Mouse (Mus musculus) heart, postnatal 25 days (tissue): ENCODE measurements around the gene Blm. TPM values are rescaled to one million over a fixed set of nuclear protein-coding genes. Genes with fewer than 3 reads are reported as not detected.

Experiments
- DNase-seq: peaks from one replicate; pipeline ENCODE4 v3.0.0; 2022; ENCODE audit warnings: low spot score
- intact Hi-C: fragments of 180-260 bp; cut with DNase I; formaldehyde crosslinking; loops from one replicate; pipeline ENCODE4 v1.15.1; 2025
- total RNA-seq, 2 experiments: library from RNA; stranded (reverse); gene quantifications; 2 replicates each; pipeline ENCODE4 v1.2.3; 2021

Blm gene
- total RNA-seq, 2 experiments from 2014 or later, result 1.5 to 2.0 TPM

- intact Hi-C loops, result no loop called here
- peak; percentile 51 for DNase-seq
Measured at GRCm38 (mm10) chr7:80445492-80445891, 89.4 kb downstream of the Blm start.

DNA sequence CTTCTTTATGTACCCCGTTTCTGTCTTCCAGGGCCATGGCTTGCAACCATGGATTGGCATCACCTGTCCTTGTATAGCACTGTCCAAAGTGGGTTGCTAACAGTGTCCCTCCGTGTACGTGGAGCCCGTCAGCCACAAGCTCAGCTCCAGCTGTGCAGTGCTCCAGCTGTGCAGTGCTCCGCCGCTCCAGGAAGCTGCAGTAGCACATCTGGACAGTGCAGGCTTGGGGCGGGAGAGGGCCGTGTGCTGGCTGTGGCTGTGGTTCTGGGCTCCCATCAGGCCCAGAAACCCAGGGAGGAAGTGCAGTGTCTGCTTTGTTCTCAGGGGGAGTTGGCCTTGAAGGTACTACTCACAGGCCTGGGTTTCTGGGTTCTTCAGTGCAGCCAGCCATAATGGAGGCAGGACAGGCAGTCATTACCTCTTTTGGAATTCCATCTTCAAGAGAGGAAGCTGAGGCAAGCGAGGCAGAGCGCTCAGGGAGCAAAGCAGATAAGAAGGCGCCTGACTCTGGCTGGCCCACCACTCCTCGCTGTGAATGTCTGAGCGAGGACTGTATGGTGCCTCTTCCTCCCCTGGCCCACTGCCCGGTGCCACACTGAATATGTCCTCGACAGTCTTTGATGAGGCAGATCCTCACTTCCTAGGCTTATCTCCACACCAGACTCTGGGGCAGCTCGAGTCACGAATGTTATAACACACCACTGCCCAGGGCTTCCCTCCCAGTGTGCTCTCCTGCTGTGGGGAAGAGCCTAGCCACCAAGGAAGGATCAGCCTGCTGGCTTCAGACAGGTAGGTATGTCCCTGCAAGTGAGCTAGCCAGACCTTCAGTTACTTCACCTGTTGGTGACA is 90.3 kb downstream of the Blm start:
- intact Hi-C loops, result loop anchor here (5.0 kb wide), 1 partner anchor 42 kb away; no protein-coding TSS in a partner anchor
- no peak for DNase-seq

GRCm38 (mm10) chr7:80443124-80443523 is 91.8 kb downstream of the Blm start:
- intact Hi-C loops, result loop anchor here (5.0 kb wide), 1 partner anchor 41 kb away; no protein-coding TSS in a partner anchor

DNA sequence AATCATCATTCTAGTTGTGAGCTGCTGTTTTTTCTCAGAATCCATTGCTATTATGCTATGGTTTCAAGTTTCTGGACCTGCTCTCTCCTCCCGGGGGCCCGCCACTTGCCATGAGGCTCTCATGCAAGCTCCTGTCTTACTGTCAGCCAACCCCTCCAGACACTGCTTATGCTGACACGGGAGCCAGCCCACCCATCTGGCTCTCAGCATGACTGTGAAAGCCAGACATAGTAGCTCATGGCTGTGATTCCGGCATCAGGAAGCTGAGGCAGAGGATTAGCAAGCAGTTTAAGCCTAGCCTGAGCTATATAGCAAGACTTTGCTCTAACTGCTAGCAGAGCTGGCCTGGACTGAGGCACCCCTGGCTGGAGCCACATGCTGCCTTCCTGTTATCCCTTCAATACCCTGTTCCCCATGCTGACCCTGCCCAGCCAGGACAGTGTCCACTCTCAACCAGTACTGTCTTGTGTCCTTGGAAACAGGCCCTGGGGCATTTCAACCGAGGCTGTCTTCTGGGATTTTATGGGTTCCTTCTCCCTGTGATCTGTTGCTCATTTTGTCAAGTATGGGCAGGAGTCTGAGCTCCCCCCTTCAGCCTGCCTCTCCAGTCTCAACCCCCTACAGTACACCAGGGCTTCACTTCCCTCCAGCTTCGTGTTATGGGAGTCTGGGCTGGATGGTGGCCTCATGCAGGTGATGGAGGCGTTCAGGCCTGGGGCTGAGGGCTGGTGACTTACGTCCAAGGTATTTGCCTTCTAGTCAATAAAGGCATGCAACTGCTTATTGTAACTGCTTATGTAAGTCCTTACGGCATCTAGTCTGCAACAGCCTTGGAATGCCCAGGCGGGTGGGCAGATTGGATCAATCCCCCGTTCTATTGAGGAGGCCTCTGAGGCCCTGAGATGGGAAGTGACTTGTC is 92.7 kb downstream of the Blm start:
- DNase-seq, result no peak
- intact Hi-C loops, result loop anchor here (5.0 kb wide), 1 partner anchor 40 kb away; no protein-coding TSS in a partner anchor

More at GRCm38 (mm10) chr7:80443124-80443523, 91.8 kb downstream of the Blm start:
- DNase-seq, result no peak

DNA sequence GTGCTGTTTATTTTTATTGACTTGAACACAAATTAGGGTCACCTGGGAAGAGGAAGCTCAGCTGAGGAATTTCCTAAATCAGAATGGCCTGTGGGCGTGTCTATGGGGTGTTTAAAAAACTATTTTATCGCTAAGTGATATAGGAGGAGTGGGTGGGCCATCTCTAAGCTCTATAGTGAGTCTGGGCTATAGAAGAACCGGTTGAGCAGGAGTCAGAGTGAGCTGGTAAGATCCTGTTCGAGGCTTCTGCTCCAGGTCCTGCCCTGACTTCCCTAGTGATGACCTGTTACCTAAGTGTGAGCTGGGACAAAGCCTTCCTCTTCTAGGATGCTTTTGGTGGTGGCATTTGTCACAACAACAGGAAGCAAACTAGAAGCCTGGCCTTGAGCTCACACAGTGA is 94.2 kb downstream of the Blm start:
- intact Hi-C loops, result loop anchor here (5.0 kb wide), 1 partner anchor 38 kb away; no protein-coding TSS in a partner anchor
- no peak for DNase-seq

- DNase-seq, result peak; percentile 31
Measured at GRCm38 (mm10) chr7:80439789-80440488, 95.0 kb downstream of the Blm start.

GRCm38 (mm10) chr7:80439032-80439760 is 95.7 kb downstream of the Blm start:
- no peak for DNase-seq
- intact Hi-C loops, result no loop called here

More at GRCm38 (mm10) chr7:80439789-80440488, 95.0 kb downstream of the Blm start:
- intact Hi-C loops, result loop anchor here (5.0 kb wide), 1 partner anchor 38 kb away; no protein-coding TSS in a partner anchor

DNA sequence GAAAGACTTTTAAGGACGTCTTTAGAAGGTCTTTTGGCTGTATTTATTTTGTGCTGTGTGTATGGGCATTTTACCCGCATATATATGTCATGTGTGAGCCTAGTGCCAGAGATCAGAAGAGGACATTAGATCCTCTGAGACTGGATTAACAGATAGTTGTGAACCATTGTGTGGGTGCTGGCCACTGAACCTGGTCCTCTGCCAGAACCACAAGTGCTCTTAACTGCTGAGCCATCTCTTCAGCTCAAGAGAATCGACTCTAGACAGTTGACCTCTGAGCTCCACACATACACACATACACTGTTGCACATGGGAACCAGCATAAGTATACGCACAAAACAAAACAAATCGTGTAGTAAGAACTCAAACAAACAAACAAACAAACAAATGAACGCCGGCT is 98.3 kb downstream of the Blm start:
- DNase-seq, result no peak
- intact Hi-C loops, result no loop called here

- intact Hi-C loops, result no loop called here
- DNase-seq, result no peak
Measured at GRCm38 (mm10) chr7:80435594-80435993, 99.3 kb downstream of the Blm start.

- no peak for DNase-seq
- intact Hi-C loops, result no loop called here
Measured at GRCm38 (mm10) chr7:80429661-80430060, 105.3 kb downstream of the Blm start.

DNA sequence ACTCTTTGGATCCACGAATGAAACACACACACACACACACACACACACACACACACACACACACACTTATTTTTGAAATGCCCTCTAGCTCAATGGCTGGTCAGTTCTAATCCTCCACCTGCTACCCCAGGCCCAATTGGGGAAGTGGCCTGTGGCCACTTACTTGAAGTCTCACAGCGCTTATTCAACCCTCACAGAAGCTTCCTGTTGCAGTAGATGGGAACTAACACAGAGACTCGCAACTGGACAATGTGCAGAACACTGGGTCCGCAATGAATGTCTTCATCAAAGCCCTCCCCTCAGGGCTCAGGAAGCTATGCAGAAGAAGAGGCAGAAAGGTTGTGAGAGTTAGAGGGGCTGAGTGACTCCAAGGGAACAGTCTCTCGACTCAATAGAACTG is 107.2 kb downstream of the Blm start:
- intact Hi-C loops, result no loop called here

GRCm38 (mm10) chr7:80426363-80426762 is 108.6 kb downstream of the Blm start:
- DNase-seq, result peak; percentile 33
- intact Hi-C loops, result no loop called here

More for the DNA sequence above, 107.2 kb downstream of the Blm start:
- DNase-seq, result no peak

DNA sequence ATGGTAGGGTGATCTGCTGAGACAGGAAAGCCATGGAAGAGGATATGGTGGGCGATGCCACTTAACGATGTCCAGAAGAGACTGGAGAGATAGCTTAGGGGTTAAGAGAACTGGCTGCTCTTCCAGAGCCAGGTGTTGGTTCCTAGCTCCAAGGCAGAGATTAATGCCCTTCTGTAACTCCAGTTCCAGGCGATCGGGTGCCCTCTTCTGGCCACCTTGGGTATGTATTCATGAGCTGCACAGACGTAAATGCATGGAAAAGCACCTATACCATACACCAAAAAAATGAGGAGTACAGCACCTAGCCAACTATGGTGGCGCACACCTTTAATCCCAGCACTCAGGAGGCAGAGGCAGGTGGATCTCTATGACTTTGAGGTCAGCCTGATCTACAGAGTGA is 110.2 kb downstream of the Blm start:
- no peak for DNase-seq
- intact Hi-C loops, result no loop called here

GRCm38 (mm10) chr7:80422759-80423480 is 112.0 kb downstream of the Blm start:
- intact Hi-C loops, result no loop called here

GRCm38 (mm10) chr7:80421576-80421975 is 113.3 kb downstream of the Blm start:
- DNase-seq, result no peak
- intact Hi-C loops, result no loop called here

More at GRCm38 (mm10) chr7:80422759-80423480, 112.0 kb downstream of the Blm start:
- DNase-seq, result no peak

DNA sequence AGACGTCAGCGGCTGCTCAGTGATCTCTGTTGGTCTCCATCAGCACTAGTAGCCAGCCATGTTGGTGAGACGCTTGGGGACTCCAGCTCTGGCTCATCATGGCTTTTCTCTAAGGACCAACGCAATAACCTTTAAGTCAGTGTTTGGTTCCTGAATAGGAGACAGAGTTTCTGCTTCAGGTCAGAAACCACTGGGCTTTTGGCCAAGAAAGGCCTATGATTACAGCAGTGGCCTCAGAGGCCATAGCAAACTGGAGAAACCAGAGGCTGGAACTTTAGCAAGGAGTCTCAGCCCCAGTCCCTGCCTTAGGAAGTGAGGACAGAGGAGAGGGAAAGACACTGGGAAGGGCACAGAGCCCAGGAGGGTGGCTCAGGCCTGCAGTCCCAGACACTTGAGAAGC is 114.3 kb downstream of the Blm start:
- DNase-seq, result no peak
- intact Hi-C loops, result no loop called here

DNA sequence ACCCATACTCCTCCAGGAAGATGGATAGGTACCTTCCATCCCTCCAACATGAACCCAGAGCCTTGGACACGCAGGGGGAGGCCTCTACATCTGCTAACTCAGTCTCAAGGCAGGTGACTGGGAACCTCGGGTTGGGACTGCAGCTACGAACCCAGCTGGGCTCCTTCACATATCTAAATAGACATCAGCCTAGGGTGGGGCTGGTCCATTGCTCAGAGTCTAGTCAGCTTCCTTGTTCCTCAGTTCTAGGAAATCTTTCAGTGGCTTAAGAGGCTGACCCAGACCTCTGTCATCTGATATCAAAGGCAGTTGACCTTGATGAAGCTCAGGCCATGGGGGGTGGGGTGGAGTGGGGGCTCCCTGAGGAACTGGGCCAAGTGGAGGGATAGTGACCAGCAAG is 115.6 kb downstream of the Blm start:
- DNase-seq, result no peak
- intact Hi-C loops, result no loop called here

GRCm38 (mm10) chr7:80418036-80418435 is 116.9 kb downstream of the Blm start:
- intact Hi-C loops, result no loop called here
- no peak for DNase-seq
